Mouse (Mus musculus): ENCODE data around the gene Gm44.
"Not testable (repeated sequence)": the region's sequence is repeated elsewhere in the genome, so short reads cannot be mapped to it uniquely, and the experiment has no call there.

The Gm44 gene

DNA sequence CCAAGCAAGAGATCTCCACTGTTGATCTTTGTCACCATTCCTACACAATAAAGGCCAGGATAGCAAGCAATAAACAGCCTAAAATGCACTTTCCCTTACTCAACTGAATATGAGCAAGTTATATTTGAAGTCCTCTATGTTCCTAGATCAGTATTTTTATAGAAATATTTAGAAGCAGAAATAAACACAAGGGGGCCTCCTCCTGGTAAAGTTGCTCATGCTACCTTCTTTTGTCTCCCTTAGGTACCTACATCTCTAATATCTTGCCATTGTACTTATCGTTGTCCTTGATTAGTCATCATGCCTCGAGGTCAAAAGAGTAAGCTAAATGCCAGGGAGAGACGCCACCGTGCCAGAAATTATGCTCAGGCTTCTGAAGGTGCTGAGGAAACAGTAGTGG is at the start of gene Gm44:
Gene Gm44 (plus strand): TSS at position 301 of the 400 bp plus-strand sequence.
- no peak for DNase-seq

DNA sequence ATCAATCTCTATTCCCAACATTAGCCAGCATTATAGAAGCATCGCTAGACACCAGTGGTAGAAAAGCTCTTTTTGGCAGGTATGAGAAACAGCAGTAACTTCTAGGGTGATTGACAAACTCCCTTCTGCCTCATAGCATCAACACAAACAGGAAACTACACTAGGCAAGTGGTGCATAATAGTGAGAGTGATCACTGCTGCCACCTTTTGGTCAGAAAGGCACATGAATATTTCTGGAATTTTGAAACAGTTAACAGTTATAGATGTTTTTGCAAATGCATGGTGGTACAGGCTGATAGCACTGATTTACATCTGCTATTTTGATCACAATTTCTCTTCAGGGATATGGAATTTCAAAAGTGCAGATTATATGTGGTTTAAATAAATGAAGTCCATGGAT is 36.0 kb downstream of the Gm44 start:
- no peak for DNase-seq

DNA sequence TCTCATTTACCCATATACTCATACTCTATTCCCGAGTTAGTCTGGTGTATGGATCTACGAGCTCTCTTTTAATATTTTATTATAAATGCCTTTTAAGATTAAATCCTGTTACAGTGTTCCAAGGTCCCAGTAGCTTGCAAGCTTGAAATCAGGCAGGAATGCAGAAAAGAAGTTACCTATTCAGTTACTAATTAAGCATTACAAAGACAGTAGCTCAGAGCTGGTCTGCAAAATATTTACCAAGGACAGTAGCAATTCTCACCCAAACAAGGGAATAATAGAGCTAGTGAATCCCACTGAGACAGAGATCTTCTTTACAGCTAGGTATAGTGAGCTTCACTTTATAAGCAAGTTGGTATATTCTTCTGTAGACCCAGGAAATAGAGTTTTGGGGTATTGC is 46.3 kb downstream of the Gm44 start:
- DNase-seq: not testable (repeated sequence)

Measured in cerebellum, adult 9-11 months (tissue).